Mouse (Mus musculus): Measurements from ENCODE around the gene Rrp7a. TPM values are rescaled to one million over a fixed set of nuclear protein-coding genes. Genes with fewer than 3 reads are reported as not detected.

Gene Rrp7a
- total RNA-seq (2018; cell fraction: chromatin; rRNA removed), result 100 to 1,000 TPM in 4 of 26 experiments, 10 to 100 TPM in 22; 35.4 to 192 (median 66.1) TPM
- 10 to 100 TPM; 32.6 to 61.8 (median 46.3) TPM for total RNA-seq (2018; cell fraction: cytosol; rRNA removed)
- 100 to 1,000 TPM in 2 of 26 experiments, 10 to 100 TPM in 24; 41.1 to 136 (median 76.9) TPM for total RNA-seq (2018; cell fraction: nucleus; rRNA removed)
- polyA plus RNA-seq (2018), result 36.6 to 49.8 TPM (median 45.8 TPM) in 3 replicates

GRCm38 (mm10) chr15:83122566-83123145 lies at the start of gene Rrp7a:
Gene Rrp7a (minus strand): TSS chr15:83122801.
- H3K36me3 ChIP-seq (ENCODE audit: inconsistent target), result peaks cover 46% of the 10 kb centered on the region
- H3K79me2 ChIP-seq (ENCODE audit: inconsistent target), result peaks cover 32% of the 10 kb centered on the region
- peak within 1 kb of the TSS; percentile 67 for H3K4me3 ChIP-seq (ENCODE audit: inconsistent target)
- 4% methylated on average over 31 of the region's 32 CpGs for WGBS (ENCODE audit: missing documents)
- H3K27ac ChIP-seq, result peak within 1 kb of the TSS; percentile 54

- H3K27ac ChIP-seq, result peak overlapping the region; percentile 77
- peaks cover 49% of the 10 kb centered on the region for H3K79me2 ChIP-seq (ENCODE audit: inconsistent target)
- under 1% methylated on average over 67 of the region's 67 CpGs for WGBS (ENCODE audit: missing documents)
- no peaks in the 10 kb centered on the region for H3K36me3 ChIP-seq (ENCODE audit: inconsistent target)
- peak overlapping the region; percentile 49 for H3K4me3 ChIP-seq (ENCODE audit: inconsistent target)
Observed at GRCm38 (mm10) chr15:83171712-83172481, 49.3 kb upstream of the Rrp7a start.

- Histone ChIP-seq H3K36me3 (ENCODE audit: inconsistent target) (no peaks in the 10 kb centered on the region), H3K27ac (peak overlapping the region; percentile 33), H3K4me3 (ENCODE audit: inconsistent target) (peak overlapping the region; percentile 49), H3K79me2 (ENCODE audit: inconsistent target) (peaks cover 56% of the 10 kb centered on the region)
- 40% methylated on average over 8 of the region's 8 CpGs for WGBS (ENCODE audit: missing documents)
Observed at GRCm38 (mm10) chr15:83170956-83171659, 48.5 kb upstream of the Rrp7a start.

DNA sequence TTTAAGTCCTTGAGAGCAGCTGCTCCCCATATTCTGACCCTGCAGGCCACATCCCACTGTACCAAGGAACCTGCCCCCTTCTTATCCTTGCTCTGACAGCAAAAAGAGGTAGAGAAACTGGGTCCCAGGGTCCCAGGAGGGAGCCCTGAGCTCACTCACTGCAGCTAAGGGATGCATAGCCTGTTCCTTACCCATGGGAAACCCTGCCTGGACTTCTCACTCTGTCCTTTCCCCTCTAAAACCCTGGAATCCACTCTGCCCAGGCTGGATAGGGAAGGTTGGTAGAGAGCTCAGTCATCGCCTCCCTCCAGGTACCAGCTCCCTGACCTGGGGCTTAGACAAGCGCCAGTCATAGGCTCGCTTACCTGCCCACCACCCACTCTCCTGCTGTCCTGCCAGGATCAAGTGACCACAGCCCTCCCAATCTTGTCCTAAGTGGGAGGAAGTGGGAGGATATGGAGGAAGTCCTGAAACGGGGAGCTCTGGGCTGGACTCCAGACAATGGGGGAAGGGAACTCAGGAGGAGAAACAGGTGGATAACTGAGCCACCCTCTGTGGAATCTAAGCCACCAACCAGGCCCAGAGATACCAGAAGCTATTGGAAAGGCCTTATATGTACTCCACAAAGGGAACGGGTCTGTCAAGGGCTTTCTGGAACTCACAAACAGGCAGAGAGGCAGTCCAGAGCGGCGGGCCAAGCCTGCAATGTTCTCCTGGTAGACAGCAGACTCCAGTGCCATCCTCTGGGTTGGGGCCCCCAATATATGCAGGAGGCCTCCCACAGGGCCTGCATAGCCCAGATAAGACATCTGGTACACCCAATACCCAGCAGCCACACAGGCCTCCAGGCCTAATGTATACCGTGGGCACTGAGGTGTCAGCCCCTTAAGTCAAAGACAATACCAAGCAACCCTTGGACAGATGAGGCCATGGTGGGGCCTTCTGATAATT lies 47.4 kb upstream of the Rrp7a start:
- H3K79me2 ChIP-seq (ENCODE audit: inconsistent target), result peaks cover 62% of the 10 kb centered on the region
- H3K27ac ChIP-seq, result no peak overlapping the region
- peaks cover 2% of the 10 kb centered on the region; the same call in 1 of the 2 replicates for H3K36me3 ChIP-seq (ENCODE audit: inconsistent target)
- no peak overlapping the region for H3K4me3 ChIP-seq (ENCODE audit: inconsistent target)
- 75% methylated on average over 8 of the region's 8 CpGs for WGBS (ENCODE audit: missing documents)

- H3K36me3 ChIP-seq (ENCODE audit: inconsistent target), result peaks cover 5% of the 10 kb centered on the region; the same call in 1 of the 2 replicates
- 88% methylated on average over 6 of the region's 7 CpGs for WGBS (ENCODE audit: missing documents)
- H3K79me2 ChIP-seq (ENCODE audit: inconsistent target), result peaks cover 62% of the 10 kb centered on the region
- no peak overlapping the region for H3K4me3 ChIP-seq (ENCODE audit: inconsistent target)
- no peak overlapping the region for H3K27ac ChIP-seq
Observed at GRCm38 (mm10) chr15:83168875-83169771, 46.5 kb upstream of the Rrp7a start.

- Histone ChIP-seq H3K79me2 (ENCODE audit: inconsistent target) (peaks cover 62% of the 10 kb centered on the region), H3K27ac (no peak overlapping the region), H3K36me3 (ENCODE audit: inconsistent target) (peaks cover 5% of the 10 kb centered on the region; the same call in 1 of the 2 replicates), H3K4me3 (ENCODE audit: inconsistent target) (no peak overlapping the region)
- WGBS (ENCODE audit: missing documents), result 94% methylated on average over 3 of the region's 3 CpGs
Observed at GRCm38 (mm10) chr15:83168311-83168710, 45.7 kb upstream of the Rrp7a start.

- Histone ChIP-seq H3K79me2 (ENCODE audit: inconsistent target) (peaks cover 62% of the 10 kb centered on the region), H3K36me3 (ENCODE audit: inconsistent target) (peaks cover 10% of the 10 kb centered on the region), H3K4me3 (ENCODE audit: inconsistent target) (no peak overlapping the region), H3K27ac (no peak overlapping the region)
- WGBS (ENCODE audit: missing documents), result 95% methylated on average over 8 of the region's 8 CpGs
Observed at GRCm38 (mm10) chr15:83167550-83168065, 45.0 kb upstream of the Rrp7a start.

- Histone ChIP-seq H3K79me2 (ENCODE audit: inconsistent target) (peaks cover 62% of the 10 kb centered on the region), H3K36me3 (ENCODE audit: inconsistent target) (peaks cover 15% of the 10 kb centered on the region), H3K27ac (peak overlapping the region; percentile 12; the same call in 1 of the 2 replicates), H3K4me3 (ENCODE audit: inconsistent target) (no peak overlapping the region)
- 90% methylated on average over 5 of the region's 5 CpGs for WGBS (ENCODE audit: missing documents)
Observed at GRCm38 (mm10) chr15:83167126-83167525, 44.5 kb upstream of the Rrp7a start.

DNA sequence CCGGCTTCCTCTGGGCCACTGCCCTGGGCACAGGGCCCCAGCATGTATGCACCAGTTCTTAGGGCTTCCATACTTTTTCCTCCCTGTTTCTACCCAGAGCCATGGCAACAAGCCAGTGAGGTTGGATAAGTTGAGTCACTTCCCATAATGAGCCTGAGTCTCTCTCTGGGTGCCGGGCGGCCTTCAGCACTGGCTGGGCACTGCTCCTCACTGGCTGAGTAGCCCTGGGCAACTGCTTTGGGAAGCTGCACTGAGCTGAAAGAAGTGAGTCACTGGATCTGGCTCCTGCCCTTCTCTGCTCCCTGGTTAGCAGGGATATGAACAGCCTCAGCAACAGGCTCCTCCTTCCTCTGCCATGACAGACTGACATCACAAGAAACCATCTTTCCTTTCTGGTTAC lies 44.0 kb upstream of the Rrp7a start:
- H3K36me3 ChIP-seq (ENCODE audit: inconsistent target), result peaks cover 19% of the 10 kb centered on the region
- H3K79me2 ChIP-seq (ENCODE audit: inconsistent target), result peaks cover 61% of the 10 kb centered on the region
- no peak overlapping the region for H3K4me3 ChIP-seq (ENCODE audit: inconsistent target)
- peak overlapping the region; percentile 12; the same call in 1 of the 2 replicates for H3K27ac ChIP-seq
- WGBS (ENCODE audit: missing documents), result 100% methylated on average over 1 of the region's 3 CpGs

GRCm38 (mm10) chr15:83165526-83166315 lies 43.1 kb upstream of the Rrp7a start:
- WGBS (ENCODE audit: missing documents), result 95% methylated on average over 10 of the region's 13 CpGs
- peaks cover 27% of the 10 kb centered on the region for H3K36me3 ChIP-seq (ENCODE audit: inconsistent target)
- peaks cover 52% of the 10 kb centered on the region for H3K79me2 ChIP-seq (ENCODE audit: inconsistent target)
- H3K27ac ChIP-seq, result no peak overlapping the region
- no peak overlapping the region for H3K4me3 ChIP-seq (ENCODE audit: inconsistent target)

DNA sequence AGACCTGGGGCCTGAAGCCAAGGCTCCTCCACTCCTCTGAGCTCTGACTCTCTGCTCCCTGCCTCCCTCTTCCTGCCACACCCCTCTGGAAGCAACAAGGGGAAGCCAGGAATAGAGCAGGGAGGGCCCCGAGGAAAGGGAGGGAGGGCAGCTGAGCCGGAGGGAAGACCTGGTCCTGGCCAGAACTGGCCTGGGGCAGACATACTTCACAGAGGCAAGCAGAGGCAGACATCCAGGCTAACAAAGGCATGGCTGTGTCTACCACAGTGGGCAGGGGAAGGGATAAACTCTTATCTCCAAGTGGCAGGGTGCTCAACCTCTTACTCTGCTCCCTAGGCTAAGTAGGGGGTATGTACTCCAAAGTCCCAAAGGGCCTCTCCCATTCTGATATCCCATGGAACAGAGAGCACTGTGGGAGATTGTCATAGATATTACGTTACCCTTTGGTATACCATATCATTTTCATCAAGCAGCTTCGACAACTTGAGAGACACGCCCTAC lies 42.4 kb upstream of the Rrp7a start:
- peaks cover 34% of the 10 kb centered on the region for H3K36me3 ChIP-seq (ENCODE audit: inconsistent target)
- H3K27ac ChIP-seq, result no peak overlapping the region
- no peak overlapping the region for H3K4me3 ChIP-seq (ENCODE audit: inconsistent target)
- peaks cover 45% of the 10 kb centered on the region for H3K79me2 ChIP-seq (ENCODE audit: inconsistent target)
- WGBS (ENCODE audit: missing documents), result 90% methylated on average over 5 of the region's 5 CpGs
